Mouse (Mus musculus) kidney, adult 11 months (tissue): ENCODE measurements around the gene Hist1h2ao.
"Not testable (repeated sequence)": the region's sequence is repeated elsewhere in the genome, so short reads cannot be mapped to it uniquely, and the experiment has no call there.

Experiments
- DNase-seq: peaks from one replicate; pipeline ENCODE4 v3.0.0; 2022

Hist1h2ao gene

DNA sequence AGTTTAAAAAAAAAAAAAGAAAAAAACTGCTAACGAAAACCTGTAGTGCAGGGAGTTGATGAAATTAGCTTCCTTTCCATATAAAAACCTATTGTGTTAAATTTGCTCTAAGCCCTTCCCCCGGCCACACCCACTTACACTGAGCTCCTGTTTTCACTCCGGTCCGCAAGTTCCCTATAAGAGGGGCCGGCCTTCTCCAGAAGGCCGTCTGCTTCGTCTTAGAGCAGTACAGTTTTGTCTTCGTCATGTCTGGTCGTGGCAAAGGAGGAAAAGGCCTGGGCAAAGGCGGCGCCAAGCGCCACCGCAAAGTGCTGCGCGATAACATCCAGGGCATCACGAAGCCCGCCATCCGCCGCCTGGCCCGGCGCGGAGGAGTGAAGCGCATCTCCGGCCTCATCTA lies 1.3 kb downstream of the Hist1h2ao start, which contains the start of gene Hist1h4m:
Hist1h4m (plus strand) TSS at position 208 of the 400 bp plus-strand sequence.
- DNase-seq, result peak; percentile 6

DNA sequence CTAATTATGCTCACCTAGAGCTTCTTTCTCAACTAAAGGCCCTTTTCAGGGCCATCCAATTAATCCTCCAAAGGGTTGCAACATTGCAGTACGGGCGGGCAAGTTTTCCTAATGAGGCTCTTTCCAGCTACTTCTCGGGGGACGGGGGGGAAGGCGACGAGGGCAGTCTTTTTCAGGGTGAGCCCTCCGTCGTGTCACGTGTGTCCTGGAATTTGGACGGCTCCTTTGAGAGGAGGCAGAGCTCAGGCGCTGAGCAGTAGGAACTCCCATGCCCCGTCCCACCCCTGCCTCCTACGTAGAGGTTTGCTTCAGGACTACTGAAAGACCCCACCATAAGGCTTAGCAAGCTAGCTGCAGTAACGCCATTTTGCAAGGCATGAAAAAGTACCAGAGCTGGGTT lies 1.8 kb downstream of the Hist1h2ao start:
- DNase-seq, result not testable (repeated sequence)

DNA sequence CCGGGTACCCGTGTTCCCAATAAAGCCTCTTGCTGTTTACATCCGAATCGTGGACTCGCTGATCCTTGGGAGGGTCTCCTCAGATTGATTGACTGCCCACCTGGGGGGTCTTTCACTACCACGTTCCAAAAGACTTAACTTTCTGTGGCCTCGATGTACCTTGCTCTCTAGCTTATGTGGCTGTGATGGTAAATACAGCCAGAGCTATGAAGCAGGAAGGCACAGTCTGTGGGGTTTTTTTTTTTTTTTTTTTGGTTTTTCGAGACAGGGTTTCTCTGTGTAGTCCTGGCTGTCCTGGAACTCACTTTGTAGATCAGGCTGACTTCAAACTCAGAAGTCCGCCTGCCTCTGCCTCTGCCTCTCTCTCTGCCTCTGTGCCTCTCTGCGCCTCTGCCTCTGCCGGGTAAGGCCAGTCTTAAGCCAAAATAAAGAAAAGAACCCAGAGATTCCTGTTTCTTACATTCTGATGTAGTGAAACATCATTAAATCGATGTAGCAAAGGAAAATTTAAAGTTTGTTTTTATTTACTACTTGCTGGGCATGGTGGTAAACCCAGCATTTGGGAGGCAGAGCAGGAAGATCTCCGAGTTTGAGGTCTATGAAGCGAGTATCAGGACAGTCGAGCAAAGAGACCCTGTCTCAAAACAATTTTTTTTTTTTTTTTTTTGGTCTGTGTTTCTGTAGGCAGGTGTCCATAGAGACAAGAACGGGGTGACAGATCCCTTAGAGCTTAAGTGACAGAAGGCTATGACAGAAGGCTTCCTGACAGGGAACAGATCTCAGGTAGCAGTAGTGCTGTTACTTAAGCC lies 10.0 kb downstream of the Hist1h2ao start:
- DNase-seq, result not testable (repeated sequence)

DNA sequence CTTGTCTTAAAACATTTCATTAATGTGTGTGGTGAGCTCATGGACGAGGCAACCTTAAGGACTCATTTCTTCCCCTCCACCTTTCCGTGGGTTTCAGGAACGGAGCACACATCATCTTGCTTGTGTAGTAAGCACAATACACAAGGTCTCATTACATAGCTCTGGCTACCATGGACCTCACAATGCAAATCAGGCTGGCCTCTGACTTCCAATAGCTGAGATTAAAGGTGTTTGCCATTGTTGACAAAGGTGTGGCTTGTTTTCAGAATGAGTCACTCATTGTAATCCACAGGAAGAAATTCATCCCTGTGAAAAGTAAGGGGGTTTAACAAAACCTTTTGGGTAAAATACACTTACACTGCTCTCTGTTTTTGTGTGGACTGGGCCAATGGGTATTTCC lies 18.2 kb downstream of the Hist1h2ao start:
- no peak for DNase-seq

DNA sequence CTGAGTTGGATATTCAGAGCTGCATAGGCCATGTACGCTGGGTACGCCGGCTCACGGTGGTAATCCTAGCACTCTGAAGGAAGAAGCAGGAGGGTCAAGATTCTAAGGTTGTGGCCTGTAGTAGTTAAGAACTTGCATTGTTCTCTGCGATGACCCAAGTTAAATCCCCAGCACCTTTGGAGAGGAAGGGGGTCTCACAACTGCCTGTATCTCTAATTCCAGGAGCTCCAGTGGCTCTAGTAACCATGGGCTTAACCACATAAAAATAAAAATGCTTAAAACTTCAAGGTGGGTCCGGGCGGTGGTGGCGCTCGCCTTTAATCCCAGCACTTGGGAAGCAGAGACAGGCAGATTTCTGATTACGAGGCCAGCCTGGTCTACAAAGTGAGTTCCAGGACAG lies 20.1 kb downstream of the Hist1h2ao start:
- DNase-seq, result no peak

DNA sequence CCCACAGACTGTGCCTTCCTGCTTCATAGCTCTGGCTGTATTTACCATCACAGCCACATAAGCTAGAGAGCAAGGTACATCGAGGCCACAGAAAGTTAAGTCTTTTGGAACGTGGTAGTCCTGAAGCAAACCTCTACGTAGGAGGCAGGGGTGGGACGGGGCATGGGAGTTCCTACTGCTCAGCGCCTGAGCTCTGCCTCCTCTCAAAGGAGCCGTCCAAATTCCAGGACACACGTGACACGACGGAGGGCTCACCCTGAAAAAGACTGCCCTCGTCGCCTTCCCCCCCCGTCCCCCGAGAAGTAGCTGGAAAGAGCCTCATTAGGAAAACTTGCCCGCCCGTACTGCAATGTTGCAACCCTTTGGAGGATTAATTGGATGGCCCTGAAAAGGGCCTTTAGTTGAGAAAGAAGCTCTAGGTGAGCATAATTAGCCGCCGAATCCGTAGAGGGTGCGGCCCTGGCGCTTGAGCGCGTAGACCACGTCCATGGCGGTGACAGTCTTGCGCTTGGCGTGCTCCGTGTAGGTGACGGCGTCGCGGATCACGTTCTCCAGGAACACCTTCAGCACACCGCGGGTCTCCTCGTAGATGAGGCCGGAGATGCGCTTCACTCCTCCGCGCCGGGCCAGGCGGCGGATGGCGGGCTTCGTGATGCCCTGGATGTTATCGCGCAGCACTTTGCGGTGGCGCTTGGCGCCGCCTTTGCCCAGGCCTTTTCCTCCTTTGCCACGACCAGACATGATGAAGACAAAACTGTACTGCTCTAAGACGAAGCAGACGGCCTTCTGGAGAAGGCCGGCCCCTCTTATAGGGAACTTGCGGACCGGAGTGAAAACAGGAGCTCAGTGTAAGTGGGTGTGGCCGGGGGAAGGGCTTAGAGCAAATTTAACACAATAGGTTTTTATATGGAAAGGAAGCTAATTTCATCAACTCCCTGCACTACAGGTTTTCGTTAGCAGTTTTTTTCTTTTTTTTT lies 21.4 kb downstream of the Hist1h2ao start, which contains the start of gene Hist1h4n:
Hist1h4n (minus strand) TSS at position 779 of the 977 bp plus-strand sequence.
- DNase-seq, result peak; percentile 3

DNA sequence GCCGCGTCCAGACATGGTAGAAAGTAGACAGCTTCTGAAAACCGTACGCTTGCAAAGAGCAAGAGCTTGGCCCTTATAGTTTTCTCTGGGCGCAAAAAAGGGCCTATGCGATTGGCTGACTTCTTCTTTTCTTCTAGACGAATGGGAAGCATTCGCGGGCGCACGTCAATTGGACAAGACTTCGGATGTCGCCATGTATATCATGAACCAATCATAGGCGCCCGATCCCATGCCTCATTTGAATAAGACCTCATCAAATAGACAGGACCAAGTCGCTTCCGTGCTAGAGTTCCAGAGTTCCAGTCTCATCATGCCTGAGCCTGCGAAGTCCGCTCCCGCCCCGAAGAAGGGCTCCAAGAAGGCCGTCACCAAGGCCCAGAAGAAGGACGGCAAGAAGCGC lies 23.2 kb downstream of the Hist1h2ao start, which contains the start of the genes Hist1h2ap and Hist1h2br:
Hist1h2ap (minus strand) TSS at position 47 of the 400 bp plus-strand sequence.
Hist1h2br (plus strand) TSS at position 283 of the 400 bp plus-strand sequence.
- not testable (repeated sequence) for DNase-seq

DNA sequence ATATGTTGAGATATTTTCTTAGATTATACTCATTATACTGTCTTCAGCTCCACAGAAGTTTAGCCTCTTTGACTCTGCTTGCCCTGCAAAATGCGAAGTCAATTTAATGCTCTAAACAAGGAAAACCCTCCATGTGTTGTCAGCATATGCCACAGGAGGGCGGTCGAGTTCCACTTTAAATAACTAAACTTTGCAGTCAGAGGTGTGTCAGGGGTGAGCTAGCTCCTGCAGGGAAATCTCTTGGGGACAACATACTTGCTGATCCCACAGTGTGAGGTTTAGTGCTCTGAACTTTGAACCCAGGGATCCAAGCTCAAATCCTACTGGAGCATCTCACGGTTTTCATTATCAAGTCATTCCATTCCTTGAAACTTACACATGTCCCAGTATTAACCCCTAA lies 30.2 kb downstream of the Hist1h2ao start:
- DNase-seq, result not testable (repeated sequence)

DNA sequence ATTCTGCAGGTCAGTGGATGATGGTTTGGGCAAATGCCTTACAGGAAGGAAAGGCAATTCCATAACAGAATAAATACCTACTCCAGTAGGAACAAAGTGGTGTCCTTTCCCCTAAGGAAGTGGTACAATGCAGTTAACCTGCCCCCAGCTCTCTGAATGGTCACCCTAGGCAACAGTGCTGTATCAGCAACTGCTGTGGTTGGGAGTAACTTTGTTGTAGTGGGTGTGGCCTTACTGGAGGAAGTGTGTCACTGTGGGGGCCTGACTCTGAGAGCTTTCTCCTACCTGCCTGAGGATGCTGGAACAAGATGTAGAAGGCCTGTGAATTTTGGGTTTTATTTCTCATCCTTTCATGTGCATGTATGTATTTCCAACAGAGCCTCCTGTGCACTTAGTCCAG lies 36.1 kb downstream of the Hist1h2ao start:
- DNase-seq, result not testable (repeated sequence)

DNA sequence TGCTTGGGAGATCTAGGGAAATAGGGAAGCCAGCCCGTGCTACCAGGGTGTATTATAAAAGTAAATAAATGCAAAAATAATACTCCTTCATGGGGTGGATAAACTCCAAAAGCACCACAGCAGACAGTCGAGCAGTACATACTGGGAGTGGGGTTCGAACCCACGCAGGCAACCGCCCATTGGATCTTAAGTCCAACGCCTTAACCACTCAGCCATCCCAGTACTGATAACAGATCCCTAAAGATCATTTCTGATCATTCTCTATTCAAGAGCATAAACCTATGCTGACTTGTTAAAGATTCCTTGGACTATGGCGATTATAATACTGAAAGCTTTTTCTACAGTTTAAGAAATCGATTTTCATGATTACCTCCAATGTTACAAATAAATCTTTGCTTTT lies 37.6 kb downstream of the Hist1h2ao start:
- no peak for DNase-seq

DNA sequence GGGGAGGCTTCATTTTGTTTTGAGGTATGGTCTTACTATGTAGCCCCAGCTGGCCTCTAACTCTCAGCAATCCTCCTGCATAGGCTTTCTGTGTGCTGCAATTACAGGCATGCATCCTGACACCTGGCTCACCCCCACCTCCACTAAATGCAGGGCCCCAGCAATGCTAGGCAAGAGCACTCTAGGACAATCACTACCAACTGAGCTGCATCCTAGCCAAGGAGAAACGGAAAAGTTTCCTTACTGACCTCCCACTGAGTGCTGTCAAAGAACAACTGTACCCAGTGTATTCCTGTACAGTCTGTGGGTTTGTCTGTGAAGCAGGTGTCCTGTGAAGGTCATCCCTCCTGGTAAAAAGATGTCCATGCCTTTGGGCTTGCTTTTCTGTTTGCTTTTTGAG lies 40.4 kb downstream of the Hist1h2ao start:
- DNase-seq, result not testable (repeated sequence)

DNA sequence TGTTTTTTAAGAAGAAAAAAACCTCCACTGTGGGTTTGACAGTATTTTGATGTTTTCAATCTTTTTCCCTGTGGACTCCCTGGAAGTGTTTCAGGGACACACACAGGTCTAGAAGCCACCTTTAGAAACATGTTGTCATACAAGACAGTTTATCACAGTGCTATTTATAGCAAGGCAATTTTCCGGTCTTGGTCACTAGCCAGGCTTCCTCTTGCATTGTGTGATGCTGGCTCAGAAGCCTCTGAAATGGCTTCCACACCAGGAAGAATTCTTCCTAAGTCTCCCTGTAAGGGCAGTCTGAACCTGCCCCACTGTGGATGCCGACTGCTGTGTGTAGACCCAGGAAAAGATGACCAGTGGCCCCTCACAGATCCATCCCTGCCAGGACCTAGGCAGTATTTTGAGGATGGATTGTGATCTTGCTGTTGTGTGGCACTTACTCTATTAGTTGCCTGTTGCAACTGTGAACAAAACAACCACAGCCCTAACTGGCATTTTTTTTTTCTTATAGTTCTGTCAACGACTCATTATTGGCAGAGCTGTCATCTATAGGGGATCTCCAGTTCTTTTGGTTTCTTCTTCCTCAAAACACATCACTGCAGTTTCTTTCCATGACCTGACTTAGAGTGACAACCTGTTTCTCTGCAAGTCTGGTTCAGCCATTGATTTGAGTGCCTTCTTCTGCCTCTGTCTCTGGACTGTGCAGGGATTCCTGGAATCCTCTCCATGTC lies 42.1 kb downstream of the Hist1h2ao start:
- no peak for DNase-seq

DNA sequence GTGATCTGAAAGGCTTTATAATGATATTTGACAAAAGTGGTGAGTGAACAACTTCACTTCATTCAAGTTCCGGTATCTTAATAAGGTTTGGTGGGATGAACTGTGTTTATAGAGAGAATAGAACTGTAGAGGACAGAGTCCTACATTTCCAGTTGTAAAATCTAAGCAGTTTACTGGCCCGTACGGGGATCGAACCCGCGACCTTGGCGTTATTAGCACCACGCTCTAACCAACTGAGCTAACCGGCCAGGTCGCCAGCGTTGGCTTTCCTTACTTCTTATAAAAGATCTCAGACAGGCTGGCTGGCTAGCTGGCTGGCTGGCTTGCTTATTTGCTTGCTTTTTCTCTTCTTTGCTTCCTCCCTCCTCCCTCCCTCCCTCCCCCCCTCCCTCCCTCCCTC lies 44.9 kb downstream of the Hist1h2ao start:
- peak; percentile 58 for DNase-seq

DNA sequence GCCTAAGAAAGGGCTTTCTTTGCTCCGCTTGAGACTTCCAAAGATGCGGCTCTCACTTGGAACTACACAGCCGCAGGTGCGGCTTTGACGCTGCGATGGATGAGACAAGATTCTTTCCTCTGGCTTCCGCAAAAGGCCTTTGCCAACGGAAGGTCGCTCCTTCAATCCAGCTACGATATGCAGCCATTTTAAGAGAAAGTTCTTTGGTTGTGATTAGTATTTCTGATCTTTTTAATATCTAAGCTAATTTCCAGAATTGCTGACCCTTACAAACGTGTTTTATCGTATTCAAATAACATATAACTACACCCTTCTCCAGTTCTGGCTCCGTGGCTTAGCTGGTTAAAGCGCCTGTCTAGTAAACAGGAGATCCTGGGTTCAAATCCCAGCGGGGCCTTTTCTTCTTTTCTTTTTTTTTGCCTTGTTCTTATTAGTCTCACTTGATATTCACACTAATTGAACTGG lies 45.5 kb downstream of the Hist1h2ao start:
- no peak for DNase-seq
